ENCODE assay signal across 13 mouse cellular contexts in genomic region chr9:63761367-63762094, GRCm38 (mm10). TPM values are rescaled to one million over a fixed set of nuclear protein-coding genes. Genes with fewer than 3 reads are reported as not detected.
DNase-seq lines count a peak whose midpoint lies in the region; TF ChIP-seq lines count a peak whose summit lies in the region.
"Had no signal": no experiment of that assay in that cellular context is flagged by ENCODE, and none has a peak within 500 bp of the region (broad histone marks: within the 10 kb centered on the region; RNA-seq: fewer than 3 reads in every experiment).

No protein-coding gene starts in this region.

- H3K27ac ChIP-seq in layer of hippocampus, adult 2 months: no peak overlapping the region
- H3K27ac ChIP-seq: lung, embryonic 15.5 days; midbrain, embryonic 13.5 days had no signal

- H3K4me3 ChIP-seq in layer of hippocampus, adult 2 months: no peak overlapping the region
- H3K4me3 ChIP-seq: lung, embryonic 15.5 days; midbrain, embryonic 13.5 days had no signal

- no peak for DNase-seq in layer of hippocampus, adult 2 months (ENCODE audit: low spot score in 2 of 2)
- no peak for DNase-seq in layer of hippocampus, postnatal 10 days (ENCODE audit: low spot score in 2 of 2)
- DNase-seq in 416B (ENCODE audit: low read depth): peak; percentile 38
- peak; percentile 38 for DNase-seq in CD4-positive helper T cell, adult 2 months (ENCODE audit: low read depth, low spot score)
- DNase-seq in brain, embryonic 14.5 days (ENCODE audit: low read depth): no peak
- DNase-seq in urinary bladder, adult 2 months (ENCODE audit: low spot score): no peak
- no peak for DNase-seq in spleen, adult 12 weeks (ENCODE audit: low spot score)
- DNase-seq: cerebellum, postnatal 25 days; heart, postnatal 4 days; kidney, adult 9 months; thymus, adult 2 months had no signal

- TF ChIP-seq POLR2A in brain, embryonic 14.5 days (IDR thresholded peaks at IDR 0.05; ENCODE audit: borderline replicate concordance, extremely low read depth, insufficient read depth, insufficient read length, poor library complexity, severe bottlenecking): no peak

- TF ChIP-seq CTCF in layer of hippocampus, adult 2 months (conservative IDR thresholded peaks at IDR 0.05): peak; percentile 67
- peak; percentile 16; the same call in 1 of the 2 replicates for TF ChIP-seq CTCF in brain, embryonic 14.5 days (IDR thresholded peaks at IDR 0.05; ENCODE audit: borderline replicate concordance, extremely low read depth, insufficient read depth, insufficient read length)

RNA-seq across cellular contexts. Expression of gene Smad3, which starts 3.7 kb away (rescaled TPM):
- 10 to 100 TPM; 48.7 to 49.6 TPM for total RNA-seq in layer of hippocampus, adult 2 months (2021)
- total RNA-seq in layer of hippocampus, postnatal 10 days (2021): 10 to 100 TPM; 12.2 to 14.2 TPM
- polyA plus RNA-seq in brain, embryonic 14.5 days (2012; rRNA removed): 15.0 and 25.5 TPM in 2 replicates
- polyA plus RNA-seq in urinary bladder, adult 2 months (2012; rRNA removed): 33.3 and 39.4 TPM in 2 replicates

Comparison
In these comparisons a context has a peak if more than half of its experiments do, and no peak if none do; other contexts are left out.
1. DNase-seq: peak in 416B (single experiment) and CD4-positive helper T cell, adult 2 months (single experiment); none in layer of hippocampus, adult 2 months (0 of 2), layer of hippocampus, postnatal 10 days (0 of 2), brain, embryonic 14.5 days (single experiment), urinary bladder, adult 2 months (single experiment) and spleen, adult 12 weeks (single experiment).